Mouse (Mus musculus): Measurements from ENCODE around the gene Nemf. TPM values are rescaled to one million over a fixed set of nuclear protein-coding genes. Genes with fewer than 3 reads are reported as not detected.
A peak's percentile ranks its signal among the peaks of the same experiment; 100 is the strongest.
"Not testable (repeated sequence)": the region's sequence is repeated elsewhere in the genome, so short reads cannot be mapped to it uniquely, and the experiment has no call there.

Nemf gene
- polyA plus RNA-seq, 1 experiment from 2014 or later: 107 TPM

DNA sequence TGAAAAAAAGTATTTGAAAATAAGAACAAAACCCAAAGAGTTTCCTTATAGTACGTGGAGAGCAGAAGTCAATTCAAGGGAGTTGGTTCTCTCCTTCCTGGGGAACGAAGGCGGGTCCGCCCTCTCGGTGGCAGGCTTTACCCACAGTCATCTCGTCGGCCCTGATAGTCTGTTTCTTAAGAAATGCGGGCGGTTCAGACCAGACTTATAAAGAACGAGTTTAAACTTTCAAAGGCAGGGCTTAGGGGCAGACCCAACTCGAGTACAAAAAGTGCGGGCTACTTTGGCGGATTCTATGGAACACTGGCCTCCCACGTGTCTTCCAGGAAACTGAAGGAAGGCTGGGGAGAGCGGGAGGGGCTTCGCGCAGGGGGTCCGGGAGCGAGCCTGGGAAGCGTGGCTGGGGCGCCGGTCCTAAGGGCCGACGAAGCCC lies 14.5 kb upstream of the Nemf start:
- H3K9me3 ChIP-seq: no peaks in the 10 kb centered on the region
- no peaks in the 10 kb centered on the region for H3K36me3 ChIP-seq
- peak overlapping the region; percentile 100 for H3K4me3 ChIP-seq
- peak overlapping the region; percentile 97 for H3K9ac ChIP-seq
- H3K27ac ChIP-seq: peak overlapping the region; percentile 99
- H3K4me2 ChIP-seq: peak overlapping the region; percentile 87
- H3K4me1 ChIP-seq: peaks cover 22% of the 10 kb centered on the region
- no peaks in the 10 kb centered on the region for H3K27me3 ChIP-seq
- ATAC-seq (ENCODE audit: insufficient number of reproducible peaks, insufficient read depth, low FRiP score, low TSS enrichment, low read depth): peak; percentile 88
- 0% methylated on average over 24 of the region's 24 CpGs for WGBS

DNA sequence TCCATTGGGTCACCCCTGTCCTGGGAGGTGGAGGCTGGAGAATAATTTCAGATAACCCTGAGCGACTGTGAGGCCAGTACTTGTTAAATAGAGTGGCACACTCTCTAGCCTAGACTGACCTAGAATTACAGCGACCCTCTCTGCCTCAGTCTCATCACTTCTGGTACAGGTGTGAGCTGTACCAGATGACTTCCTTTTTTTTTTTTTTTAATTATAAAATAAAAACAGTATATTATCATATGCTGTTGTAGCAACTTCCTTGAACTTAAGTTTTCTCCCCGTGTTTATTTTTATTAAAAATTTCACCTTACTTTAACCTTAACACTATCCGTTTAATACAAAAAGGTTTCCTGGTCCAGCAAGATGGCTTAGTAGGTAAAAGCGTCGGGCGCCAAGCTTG lies 14.0 kb upstream of the Nemf start:
- Histone ChIP-seq H3K4me1 (peaks cover 19% of the 10 kb centered on the region), H3K9ac (peak overlapping the region; percentile 97), H3K36me3 (no peaks in the 10 kb centered on the region), H3K4me2 (peak overlapping the region; percentile 87), H3K27me3 (no peaks in the 10 kb centered on the region), H3K4me3 (peak overlapping the region; percentile 100), H3K27ac (peak overlapping the region; percentile 99), H3K9me3 (no peaks in the 10 kb centered on the region)
- ATAC-seq (ENCODE audit: insufficient number of reproducible peaks, insufficient read depth, low FRiP score, low TSS enrichment, low read depth): no peak
- WGBS: 12% methylated on average over 7 of the region's 7 CpGs

DNA sequence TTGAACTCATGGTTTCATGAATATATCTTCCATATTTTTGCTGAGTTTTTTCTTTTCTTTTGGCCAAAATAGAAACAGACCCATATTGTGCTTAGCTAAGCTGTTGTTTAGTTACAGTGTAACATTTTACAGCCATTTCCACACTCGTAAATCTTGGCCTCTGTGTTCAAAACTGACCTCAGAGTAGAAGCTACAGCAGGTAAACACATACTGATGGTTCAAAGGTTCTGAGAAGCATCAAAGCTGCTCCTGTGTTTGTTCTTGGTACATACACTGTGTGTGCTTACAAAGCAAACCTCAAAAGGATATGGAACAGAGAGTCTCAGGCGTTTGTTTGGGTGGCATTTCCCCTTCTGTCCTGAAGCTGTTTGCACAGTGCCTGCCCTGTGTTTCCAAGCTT lies 10.6 kb upstream of the Nemf start:
- H3K27ac ChIP-seq: no peak overlapping the region
- H3K9me3 ChIP-seq: no peaks in the 10 kb centered on the region
- H3K9ac ChIP-seq: no peak overlapping the region
- 62% methylated on average over 2 of the region's 2 CpGs for WGBS
- no peak for ATAC-seq (ENCODE audit: insufficient number of reproducible peaks, insufficient read depth, low FRiP score, low TSS enrichment, low read depth)
- H3K4me3 ChIP-seq: no peak overlapping the region
- peaks cover 7% of the 10 kb centered on the region for H3K4me1 ChIP-seq
- no peaks in the 10 kb centered on the region for H3K27me3 ChIP-seq
- no peaks in the 10 kb centered on the region for H3K36me3 ChIP-seq
- H3K4me2 ChIP-seq: no peak overlapping the region

DNA sequence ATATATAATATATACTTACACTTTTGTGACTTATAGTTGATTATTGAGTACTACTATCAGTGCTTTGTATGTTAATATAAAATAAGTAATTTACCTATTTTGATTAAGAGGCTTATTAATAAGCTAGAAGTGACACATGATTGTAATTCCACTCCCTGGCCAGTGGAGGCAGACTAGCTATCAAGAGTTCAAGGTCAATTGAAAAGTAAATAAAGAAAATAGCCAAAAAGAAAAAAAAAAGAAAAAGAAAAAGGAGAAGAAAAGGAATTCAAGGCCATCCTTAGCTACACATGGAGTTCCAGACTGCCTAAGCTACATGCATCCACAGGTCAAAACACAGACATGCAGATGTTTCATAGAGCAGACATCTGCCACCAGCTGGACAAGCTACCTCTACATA lies 9.5 kb upstream of the Nemf start:
- Histone ChIP-seq H3K9me3 (no peaks in the 10 kb centered on the region), H3K4me1 (peaks cover 12% of the 10 kb centered on the region), H3K4me2 (no peak overlapping the region), H3K36me3 (no peaks in the 10 kb centered on the region), H3K9ac (no peak overlapping the region), H3K27ac (no peak overlapping the region), H3K4me3 (no peak overlapping the region), H3K27me3 (no peaks in the 10 kb centered on the region)
- no peak for ATAC-seq (ENCODE audit: insufficient number of reproducible peaks, insufficient read depth, low FRiP score, low TSS enrichment, low read depth)

DNA sequence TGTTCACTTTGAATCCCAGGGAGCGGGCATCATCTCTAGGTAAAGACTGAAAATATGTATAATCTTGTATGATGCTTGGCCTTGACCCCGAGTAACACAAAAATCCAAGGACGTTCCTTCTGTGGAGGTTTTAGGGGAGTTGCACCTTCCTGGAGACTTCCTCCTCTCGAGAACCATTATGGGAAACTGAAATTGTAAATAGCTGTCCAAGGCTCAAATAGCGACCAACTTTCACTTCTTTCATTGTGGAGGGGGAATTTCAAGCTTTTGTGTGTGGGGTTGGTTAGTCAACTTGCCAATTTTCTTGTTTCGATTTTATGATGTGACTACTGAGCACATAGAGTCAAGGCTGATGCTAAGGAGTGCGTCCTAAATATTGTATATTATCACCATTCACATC lies 8.8 kb upstream of the Nemf start:
- 80% methylated on average over 7 of the region's 7 CpGs for WGBS
- peaks cover 10% of the 10 kb centered on the region for H3K4me1 ChIP-seq
- no peak overlapping the region for H3K4me3 ChIP-seq
- no peak overlapping the region for H3K9ac ChIP-seq
- no peak overlapping the region for H3K4me2 ChIP-seq
- H3K9me3 ChIP-seq: no peaks in the 10 kb centered on the region
- no peak for ATAC-seq (ENCODE audit: insufficient number of reproducible peaks, insufficient read depth, low FRiP score, low TSS enrichment, low read depth)
- H3K27me3 ChIP-seq: no peaks in the 10 kb centered on the region
- no peak overlapping the region for H3K27ac ChIP-seq
- no peaks in the 10 kb centered on the region for H3K36me3 ChIP-seq

DNA sequence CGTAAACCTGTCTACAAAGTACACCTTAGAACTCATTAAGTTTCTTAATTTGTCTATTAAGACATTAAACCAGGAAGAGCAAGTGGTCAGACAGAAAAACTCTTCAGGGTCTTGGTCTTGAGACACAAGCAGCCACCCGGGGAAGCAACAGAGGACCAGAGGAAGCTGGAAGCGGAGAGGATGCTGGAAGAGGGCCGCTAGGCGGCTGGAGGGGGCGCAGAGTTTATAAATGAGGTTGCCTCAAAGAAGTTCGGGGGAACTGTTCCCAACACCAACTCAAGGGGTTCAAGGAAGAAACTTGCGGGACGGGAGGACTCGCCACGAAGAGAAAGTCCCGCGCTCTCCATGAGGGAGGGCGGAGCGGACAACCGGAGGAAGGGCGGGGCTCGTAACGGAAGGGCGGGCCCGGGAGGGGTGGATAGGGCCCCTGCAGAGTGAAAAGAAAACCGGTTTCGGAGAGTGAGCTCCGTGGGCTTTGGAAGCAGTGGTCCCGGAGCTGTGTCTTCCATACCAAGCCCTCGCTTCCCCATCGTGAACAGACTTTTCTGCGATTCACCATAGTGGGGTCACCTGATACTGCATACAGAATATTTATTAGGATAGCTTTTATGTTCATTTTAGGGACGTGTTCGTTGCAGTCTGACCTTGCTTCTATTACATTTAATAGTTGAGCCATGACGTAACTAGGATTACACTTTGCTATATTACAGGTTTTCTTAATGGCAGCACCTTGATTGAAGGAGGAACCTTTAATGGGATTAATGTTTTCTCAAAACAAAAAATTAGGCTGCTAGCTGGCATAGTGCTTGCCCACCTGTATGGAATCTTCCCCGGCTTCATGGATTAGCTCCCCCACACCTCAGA lies 7.2 kb upstream of the Nemf start:
- H3K9ac ChIP-seq: peak overlapping the region; percentile 76
- H3K27me3 ChIP-seq: no peaks in the 10 kb centered on the region
- H3K36me3 ChIP-seq: no peaks in the 10 kb centered on the region
- H3K9me3 ChIP-seq: no peaks in the 10 kb centered on the region
- no peak for ATAC-seq (ENCODE audit: insufficient number of reproducible peaks, insufficient read depth, low FRiP score, low TSS enrichment, low read depth)
- H3K4me2 ChIP-seq: peak overlapping the region; percentile 67
- H3K27ac ChIP-seq: peak overlapping the region; percentile 89
- 4% methylated on average over 32 of the region's 32 CpGs for WGBS
- H3K4me3 ChIP-seq: peak overlapping the region; percentile 52
- peaks cover 9% of the 10 kb centered on the region for H3K4me1 ChIP-seq

DNA sequence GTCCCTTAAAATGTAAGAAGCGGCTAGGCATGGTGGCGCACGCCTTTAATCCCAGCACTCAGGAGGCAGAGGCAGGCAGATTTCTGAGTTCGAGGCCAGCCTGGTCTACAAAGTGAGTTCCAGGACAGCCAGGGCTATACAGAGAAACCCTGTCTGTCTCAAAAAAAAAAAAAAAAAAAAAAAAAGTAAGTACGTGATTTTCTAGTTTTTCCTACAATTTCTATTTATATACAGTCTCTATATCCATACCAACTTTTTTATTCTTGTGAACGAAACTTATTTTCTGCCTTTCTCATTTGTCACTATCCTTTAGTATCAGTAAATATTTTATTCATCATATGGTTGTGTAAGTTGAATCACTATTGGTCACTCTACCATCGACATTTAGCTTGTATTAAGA lies 6.1 kb upstream of the Nemf start:
- not testable (repeated sequence) for H3K9me3 ChIP-seq; H3K4me2 ChIP-seq; H3K36me3 ChIP-seq; H3K27ac ChIP-seq; H3K4me1 ChIP-seq; H3K4me3 ChIP-seq; H3K9ac ChIP-seq; H3K27me3 ChIP-seq; ATAC-seq (ENCODE audit: insufficient number of reproducible peaks, insufficient read depth, low FRiP score, low TSS enrichment, low read depth)
- 96% methylated on average over 7 of the region's 7 CpGs for WGBS

DNA sequence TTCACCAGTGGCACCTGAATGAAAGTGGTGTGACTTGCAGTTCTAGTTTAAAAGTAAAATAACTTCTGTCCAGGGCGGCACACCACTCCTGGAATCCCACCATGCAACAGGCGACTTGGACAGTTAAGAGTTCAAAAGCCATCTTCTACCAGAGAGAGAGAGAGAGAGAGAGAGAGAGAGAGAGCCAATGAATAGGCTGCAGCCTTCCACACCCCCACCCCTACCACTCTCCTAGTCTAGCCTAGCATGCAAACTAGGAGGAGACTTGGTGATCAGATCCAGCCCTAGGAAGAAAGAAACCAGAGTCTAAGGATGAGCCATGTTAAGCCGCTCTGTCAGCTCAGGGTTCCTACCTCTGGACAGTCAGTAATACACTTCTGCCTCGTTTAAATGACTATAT lies 5.4 kb upstream of the Nemf start:
- H3K9ac ChIP-seq: no peak overlapping the region
- peak overlapping the region; percentile 98 for H3K27ac ChIP-seq
- peak overlapping the region; percentile 51; the same call in 1 of the 2 replicates for H3K4me3 ChIP-seq
- ATAC-seq (ENCODE audit: insufficient number of reproducible peaks, insufficient read depth, low FRiP score, low TSS enrichment, low read depth): no peak
- no peaks in the 10 kb centered on the region for H3K9me3 ChIP-seq
- no peaks in the 10 kb centered on the region for H3K27me3 ChIP-seq
- WGBS: 42% methylated on average over 4 of the region's 4 CpGs
- H3K4me1 ChIP-seq: peaks cover 9% of the 10 kb centered on the region
- H3K36me3 ChIP-seq: no peaks in the 10 kb centered on the region
- peak overlapping the region; percentile 69 for H3K4me2 ChIP-seq

DNA sequence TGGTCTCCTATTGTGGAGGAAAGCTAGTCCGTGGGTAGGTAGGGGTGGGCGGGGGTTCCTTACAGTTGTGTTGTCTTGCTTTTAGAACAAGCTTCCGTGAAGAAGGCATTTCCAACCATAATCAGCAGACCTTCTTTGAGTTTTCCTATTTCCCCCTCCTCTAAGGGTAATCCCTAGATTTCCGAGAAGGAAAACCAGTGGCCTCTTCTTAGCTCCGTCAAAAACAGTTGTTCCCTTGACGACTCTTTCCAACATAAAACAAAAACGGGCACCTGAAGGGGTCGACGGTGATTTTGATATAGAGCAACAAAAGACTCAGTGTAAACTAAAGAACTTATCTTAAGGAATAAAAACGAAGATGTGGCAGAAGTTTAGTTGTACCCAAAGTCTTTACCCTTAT lies 5.0 kb upstream of the Nemf start:
- H3K36me3 ChIP-seq: no peaks in the 10 kb centered on the region
- H3K4me2 ChIP-seq: peak overlapping the region; percentile 69
- no peak; the same call in 1 of the 2 replicates for ATAC-seq (ENCODE audit: insufficient number of reproducible peaks, insufficient read depth, low FRiP score, low TSS enrichment, low read depth)
- peak overlapping the region; percentile 51 for H3K4me3 ChIP-seq
- H3K9me3 ChIP-seq: no peaks in the 10 kb centered on the region
- WGBS: 5% methylated on average over 10 of the region's 10 CpGs
- H3K27ac ChIP-seq: peak overlapping the region; percentile 98
- H3K27me3 ChIP-seq: no peaks in the 10 kb centered on the region
- peak overlapping the region; percentile 76 for H3K9ac ChIP-seq
- H3K4me1 ChIP-seq: peaks cover 9% of the 10 kb centered on the region

DNA sequence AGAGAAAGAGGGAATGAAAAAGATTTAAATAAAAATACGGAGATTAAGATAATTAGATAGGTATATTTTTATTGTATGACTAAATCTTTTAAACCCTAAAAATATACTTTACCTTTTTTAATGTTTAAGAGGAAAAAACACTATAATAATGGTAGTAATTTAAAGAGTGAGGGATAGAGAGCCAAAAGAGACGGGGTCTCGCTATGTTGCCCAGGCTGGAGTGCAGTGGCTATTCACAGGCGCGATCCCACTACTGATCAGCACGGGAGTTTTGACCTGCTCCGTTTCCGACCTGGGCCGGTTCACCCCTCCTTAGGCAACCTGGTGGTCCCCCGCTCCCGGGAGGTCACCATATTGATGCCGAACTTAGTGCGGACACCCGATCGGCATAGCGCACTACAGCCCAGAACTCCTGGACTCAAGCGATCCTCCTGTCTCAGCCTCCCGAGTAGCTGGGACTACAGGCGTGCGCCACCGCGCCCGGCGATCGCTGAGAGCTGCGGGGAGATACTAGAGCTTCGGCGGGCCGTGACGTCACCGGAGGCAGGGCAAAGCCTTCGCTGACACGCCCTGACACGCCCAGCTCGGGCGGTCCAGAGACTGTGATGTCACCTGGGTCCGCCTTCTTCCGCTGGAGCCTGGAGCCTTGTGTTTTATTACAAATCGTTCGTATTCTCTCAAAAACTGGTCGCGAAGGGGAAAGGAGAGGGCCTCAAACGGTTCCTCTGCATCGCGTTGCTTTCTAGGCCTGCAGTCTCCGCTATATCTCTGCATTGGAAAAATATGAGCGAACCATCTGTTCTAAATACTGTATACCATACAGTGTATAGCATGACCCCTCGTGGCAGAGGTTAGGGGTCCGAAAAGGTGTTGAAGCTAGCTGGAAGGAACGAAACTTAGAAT lies 4.3 kb upstream of the Nemf start:
- H3K27me3 ChIP-seq: not testable (repeated sequence)
- peak; percentile 96 for ATAC-seq (ENCODE audit: insufficient number of reproducible peaks, insufficient read depth, low FRiP score, low TSS enrichment, low read depth)
- under 1% methylated on average over 43 of the region's 50 CpGs for WGBS

DNA sequence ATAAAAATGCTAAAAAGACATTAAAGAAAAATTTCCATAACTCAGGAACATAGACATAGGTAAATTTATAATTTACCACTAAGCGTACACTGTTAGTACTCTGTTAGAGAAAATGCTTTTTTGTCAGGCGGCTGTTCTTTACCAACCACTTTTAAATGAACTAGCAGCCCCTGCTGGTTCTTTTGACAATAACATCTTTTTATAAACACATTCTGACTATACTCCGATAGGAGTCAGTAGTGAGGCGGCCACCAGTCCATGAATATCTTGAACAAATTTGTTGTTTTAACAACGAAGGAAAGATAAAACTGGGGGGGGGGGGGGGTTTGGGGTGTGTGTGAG lies 3.7 kb upstream of the Nemf start:
- no peak for ATAC-seq (ENCODE audit: insufficient number of reproducible peaks, insufficient read depth, low FRiP score, low TSS enrichment, low read depth)
- H3K36me3 ChIP-seq: no peaks in the 10 kb centered on the region
- peaks cover 11% of the 10 kb centered on the region for H3K4me1 ChIP-seq
- WGBS: 12% methylated on average over 5 of the region's 5 CpGs
- no peak overlapping the region for H3K27ac ChIP-seq
- H3K9ac ChIP-seq: no peak overlapping the region
- no peak overlapping the region for H3K4me3 ChIP-seq
- no peak overlapping the region for H3K4me2 ChIP-seq
- no peaks in the 10 kb centered on the region for H3K9me3 ChIP-seq
- H3K27me3 ChIP-seq: no peaks in the 10 kb centered on the region

More for the DNA sequence above, 4.3 kb upstream of the Nemf start:
- not testable (repeated sequence) for H3K36me3 ChIP-seq, H3K4me1 ChIP-seq, H3K9me3 ChIP-seq
- Histone ChIP-seq H3K9ac (peak overlapping the region; percentile 76), H3K27ac (peak overlapping the region; percentile 98), H3K4me3 (peak overlapping the region; percentile 51), H3K4me2 (peak overlapping the region; percentile 69)

DNA sequence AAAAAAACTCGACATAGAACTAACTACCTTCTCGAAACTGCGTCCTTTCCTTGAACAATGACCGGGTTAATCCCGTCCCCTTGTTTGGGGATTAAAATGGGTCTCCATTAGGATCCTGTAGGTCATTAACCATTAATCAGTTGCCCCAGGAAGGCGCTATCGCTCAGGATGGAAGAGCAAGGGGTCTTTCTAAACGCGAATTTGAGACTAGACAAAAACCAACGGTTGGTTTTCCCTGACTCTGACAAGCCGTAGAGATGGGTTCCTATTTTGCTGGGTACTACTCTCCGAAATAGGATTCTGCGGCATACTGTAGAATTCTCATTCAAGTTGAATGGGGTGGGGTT lies 308 bp upstream of the Nemf start:
- H3K9ac ChIP-seq: peak overlapping the region; percentile 89
- ATAC-seq (ENCODE audit: insufficient number of reproducible peaks, insufficient read depth, low FRiP score, low TSS enrichment, low read depth): no peak
- peak overlapping the region; percentile 76; the same call in 1 of the 2 replicates for H3K27ac ChIP-seq
- peaks cover 9% of the 10 kb centered on the region for H3K4me1 ChIP-seq
- 6% methylated on average over 13 of the region's 13 CpGs for WGBS
- H3K27me3 ChIP-seq: no peaks in the 10 kb centered on the region
- H3K36me3 ChIP-seq: peaks cover 24% of the 10 kb centered on the region
- H3K4me3 ChIP-seq: peak overlapping the region; percentile 79
- H3K9me3 ChIP-seq: no peaks in the 10 kb centered on the region
- peak overlapping the region; percentile 78 for H3K4me2 ChIP-seq
